Mouse (Mus musculus): ENCODE measurements around the gene Cacna1g.

GRCm38 (mm10) chr11:94455161-94455820 is 18.7 kb downstream of the Cacna1g start:
- TF ChIP-seq CTCF (IDR thresholded peaks at IDR 0.05; ENCODE audit: borderline replicate concordance, insufficient read depth, low read length) (no peak), POLR2A (IDR thresholded peaks at IDR 0.05; ENCODE audit: low read depth, low read length) (no peak)

All from embryonic fibroblast, embryonic 13.5 days (primary cell).